ENCODE assay signal across 28 mouse cellular contexts in genomic region chr13:98461467-98461866, GRCm38 (mm10). TPM values are rescaled to one million over a fixed set of nuclear protein-coding genes. Genes with fewer than 3 reads are reported as not detected.
DNase-seq lines count a peak whose midpoint lies in the region; ATAC-seq and TF ChIP-seq lines count a peak whose summit lies in the region.
"Had no signal": no experiment of that assay in that cellular context is flagged by ENCODE, and none has a peak within 500 bp of the region (broad histone marks: within the 10 kb centered on the region; RNA-seq: fewer than 3 reads in every experiment).

No protein-coding gene starts in this region.

- H3K79me2 ChIP-seq in CH12.LX (replicated peaks; ENCODE audit: control insufficient read depth, extremely low read depth, insufficient read depth, poor library complexity, severe bottlenecking), result no peaks in the 10 kb centered on the region

- no peaks in the 10 kb centered on the region for H3K4me1 ChIP-seq in kidney, postnatal 0 days (replicated peaks; ENCODE audit: insufficient read depth, low read length)
- H3K4me1 ChIP-seq in CH12.LX (ENCODE audit: control insufficient read depth in 1 of 2, insufficient read depth in 2 of 2), result peaks cover 2 to 5% of the 10 kb centered on the region in 2 experiments; a peak in 3 of 4 replicates
- H3K4me1 ChIP-seq: forebrain, embryonic 10.5 days; hindbrain, embryonic 13.5 days; limb, embryonic 12.5 days; lung, embryonic 15.5 days; midbrain, embryonic 10.5 days; neural tube, embryonic 13.5 days had no signal

- in situ Hi-C loops in CH12.LX (cut with MboI; ENCODE audit: low pct_ligation_motif_present, low pct_unique_long_range_greater_than_20kb, low sequenced_read_pairs) (no loop called here), Patski (cut with MboI; ENCODE audit: low pct_unique_long_range_greater_than_20kb) (no loop called here)

- no peak overlapping the region for H3K4me3 ChIP-seq in kidney, postnatal 0 days (replicated peaks; ENCODE audit: low read depth, low read length)
- H3K4me3 ChIP-seq in CH12.LX (replicated peaks in 1 of 3; ENCODE audit: low read depth in 2 of 3, low read length in 2 of 3, poor library complexity in 1 of 3), result no peak overlapping the region
- H3K4me3 ChIP-seq: forebrain, embryonic 10.5 days; hindbrain, embryonic 13.5 days; limb, embryonic 12.5 days; lung, embryonic 15.5 days; midbrain, embryonic 10.5 days; myocyte; neural tube, embryonic 13.5 days had no signal

- H3K9ac ChIP-seq in kidney, postnatal 0 days (ENCODE audit: low read depth, low read length), result no peak overlapping the region
- no peak overlapping the region for H3K9ac ChIP-seq in CH12.LX (ENCODE audit: insufficient read depth, low read depth)
- H3K9ac ChIP-seq: hindbrain, embryonic 13.5 days; limb, embryonic 12.5 days; liver, embryonic 14.5 days; lung, embryonic 15.5 days; neural tube, embryonic 13.5 days had no signal

- H3K9me3 ChIP-seq in kidney, postnatal 0 days (replicated peaks; ENCODE audit: low read length), result no peaks in the 10 kb centered on the region
- peaks cover 4% of the 10 kb centered on the region for H3K9me3 ChIP-seq in CH12.LX (replicated peaks; ENCODE audit: low read length)
- H3K9me3 ChIP-seq: hindbrain, embryonic 13.5 days; lung, embryonic 15.5 days; neural tube, embryonic 13.5 days had no signal

- H3K4me2 ChIP-seq in kidney, postnatal 0 days (ENCODE audit: low read length), result no peak overlapping the region
- H3K4me2 ChIP-seq in CH12.LX (ENCODE audit: insufficient read depth, low read depth, poor library complexity, severe bottlenecking), result no peak overlapping the region
- H3K4me2 ChIP-seq: hindbrain, embryonic 13.5 days; limb, embryonic 12.5 days; lung, embryonic 15.5 days; neural tube, embryonic 13.5 days had no signal

- no peak for TF ChIP-seq EP300 in CH12.LX (IDR thresholded peaks at IDR 0.05; ENCODE audit: low read length)

- CTCF ChIA-PET in Patski (lab: Charles Lee), result interaction anchor here (0.6 kb wide), 1 partner anchor 48 kb away, joined by 3 read pairs; no protein-coding TSS in a partner anchor

- peak; percentile 27 for TF ChIP-seq RAD21 in CH12.LX (IDR thresholded peaks at IDR 0.05; ENCODE audit: low read depth, low read length)

- no peaks in the 10 kb centered on the region for H3K27me3 ChIP-seq in kidney, postnatal 0 days (ENCODE audit: insufficient read depth, low read length)
- H3K27me3 ChIP-seq in CH12.LX (replicated peaks) (no peaks in the 10 kb centered on the region), Patski (no peaks in the 10 kb centered on the region)
- H3K27me3 ChIP-seq: hindbrain, embryonic 13.5 days; limb, embryonic 12.5 days; lung, embryonic 15.5 days; neural tube, embryonic 13.5 days had no signal

- POLR2A ChIA-PET in Patski (lab: Charles Lee), result no interaction called here

- no peak overlapping the region for H3K27ac ChIP-seq in kidney, postnatal 0 days
- H3K27ac ChIP-seq in CH12.LX (ENCODE audit: insufficient read depth, low read depth), result no peak overlapping the region
- H3K27ac ChIP-seq: forebrain, embryonic 10.5 days; hindbrain, embryonic 13.5 days; limb, embryonic 12.5 days; liver, embryonic 14.5 days; lung, embryonic 15.5 days; midbrain, embryonic 10.5 days; neural tube, embryonic 13.5 days had no signal

- H3K36me3 ChIP-seq in kidney, postnatal 0 days (ENCODE audit: insufficient read depth, low read length), result no peaks in the 10 kb centered on the region
- H3K36me3 ChIP-seq in CH12.LX (replicated peaks in 1 of 2; ENCODE audit: control insufficient read depth in 1 of 2, insufficient read depth in 1 of 2, low read length in 1 of 2), result no peaks in the 10 kb centered on the region
- H3K36me3 ChIP-seq: forebrain, embryonic 10.5 days; hindbrain, embryonic 13.5 days; limb, embryonic 12.5 days; lung, embryonic 15.5 days; midbrain, embryonic 10.5 days; neural tube, embryonic 13.5 days had no signal

- TF ChIP-seq CTCF in kidney, postnatal 0 days (IDR thresholded peaks at IDR 0.05; ENCODE audit: low read depth), result peak; percentile 26; the same call in 1 of the 2 replicates
- TF ChIP-seq CTCF in CH12.LX (conservative IDR thresholded peaks at IDR 0.05 in 1 of 2, IDR thresholded peaks at IDR 0.05 in 1 of 2; ENCODE audit: low read depth in 2 of 2, low read length in 2 of 2) (peak in 1 of 2 experiments; percentile 42; a peak in 2 of 4 replicates), Patski (IDR thresholded peaks at IDR 0.05) (peak; percentile 53)

- WGBS in kidney, postnatal 0 days, result 48% methylated on average over 4 of the region's 4 CpGs

- ATAC-seq in kidney, postnatal 0 days (replicated peaks; ENCODE audit: low FRiP score, low read depth), result no peak
- no peak for ATAC-seq in Patski
- ATAC-seq: activated CD4-positive, CD25-positive, alpha-beta regulatory T cell, adult 4 months; CD4-positive, CD25-positive, alpha-beta regulatory T cell, adult 4 months; forebrain, embryonic 16.5 days; inflammation-experienced regulatory T-cells, adult 6 months; midbrain, embryonic 16.5 days had no signal

- DNase-seq in kidney, postnatal 0 days (ENCODE audit: low spot score), result no peak
- no peak for DNase-seq in kidney, postnatal 4 days
- peak; percentile 11 for DNase-seq in 416B (ENCODE audit: low read depth)
- DNase-seq in CH12.LX (ENCODE audit: extremely low read depth), result no peak
- DNase-seq in Patski (ENCODE audit: low read depth, low spot score), result no peak
- DNase-seq in thymus, postnatal 4 days, result no peak
- no peak for DNase-seq in spleen, adult 18-20 months
- DNase-seq: adrenal gland, postnatal 10 days; cerebellum, adult 18-20 months; cerebellum, postnatal 14 days; gastrocnemius, postnatal 10 days; layer of hippocampus, postnatal 36 days; right cerebral cortex, adult 18-20 months had no signal

- no peak for TF ChIP-seq POLR2A in CH12.LX (IDR thresholded peaks at IDR 0.05; ENCODE audit: low read depth, low read length)

- dilution Hi-C loops in CH12.LX (cut with MboI; ENCODE audit: extremely low pct_ligation_motif_present, extremely low pct_unique_long_range_greater_than_20kb, low sequenced_read_pairs), result no loop called here

TF ChIP-seq in CH12.LX, 34 proteins besides CTCF, POLR2A, EP300 and RAD21:
- no peak for TF ChIP-seq TBP (conservative IDR thresholded peaks at IDR 0.05; ENCODE audit: low read depth, low read length)
- peak; percentile 9; the same call in 1 of the 2 replicates for TF ChIP-seq SMC3 (IDR thresholded peaks at IDR 0.05; ENCODE audit: low read depth, low read length)

RNA-seq across cellular contexts. Expression of gene Gm10320, which starts 30.3 kb away (rescaled TPM):
- 1.8 and 2.1 TPM in 2 replicates for polyA plus RNA-seq in kidney, postnatal 0 days (2015; fragmentation: Nextera tagmentation; extraction: Ambion mirVana)
- total RNA-seq in CH12.LX (2012; rRNA removed) (6.1 and 8.0 TPM in 2 replicates), CH12.LX (2014; rRNA removed) (11.6 and 13.4 TPM in 2 replicates)
- polyA plus RNA-seq in CH12.LX (2012; ENCODE audit: insufficient read length, low read depth) (1.2 and 1.8 TPM in 2 replicates), Patski (2021) (61.3 TPM)
- total RNA-seq: gastrocnemius, postnatal 10 days; heart, postnatal 25 days; layer of hippocampus, postnatal 36 days; left cerebral cortex, postnatal 10 days had no signal

Comparison
In these comparisons a context has a peak if more than half of its experiments do, and no peak if none do; other contexts are left out.
1. RNA of gene Gm10320, which starts 30.3 kb away (polyA plus RNA-seq): 61.3 TPM in Patski (single experiment); 1.8 to 2.1 TPM in kidney, postnatal 0 days and 1.2 to 1.8 TPM in CH12.LX; every median in the first group is over 10 times any median in the second.